In genomic region chrX:77566739-77567138, GRCm38 (mm10) we compare ENCODE assay signal across 26 mouse cellular contexts. TPM values are rescaled to one million over a fixed set of nuclear protein-coding genes. Genes with fewer than 3 reads are reported as not detected.
DNase-seq lines count a peak whose midpoint lies in the region; ATAC-seq and TF ChIP-seq lines count a peak whose summit lies in the region.
"Had no signal": no experiment of that assay in that cellular context is flagged by ENCODE, and none has a peak within 500 bp of the region (broad histone marks: within the 10 kb centered on the region; RNA-seq: fewer than 3 reads in every experiment).

No protein-coding gene starts in this region.

- H3K9ac ChIP-seq in liver, embryonic 12.5 days: no peak overlapping the region
- no peak overlapping the region for H3K9ac ChIP-seq in liver, embryonic 14.5 days (replicated peaks)
- no peak overlapping the region for H3K9ac ChIP-seq in intestine, postnatal 0 days (ENCODE audit: low read depth, low read length)
- H3K9ac ChIP-seq: embryonic facial prominence, embryonic 12.5 days; embryonic facial prominence, embryonic 15.5 days; forebrain, postnatal 0 days; heart, embryonic 12.5 days; heart, embryonic 15.5 days; hindbrain, embryonic 13.5 days had no signal

- no peak overlapping the region for H3K27ac ChIP-seq in liver, embryonic 12.5 days
- H3K27ac ChIP-seq in liver, embryonic 14.5 days: no peak overlapping the region
- H3K27ac ChIP-seq in intestine, postnatal 0 days (ENCODE audit: low read depth, low read length): no peak overlapping the region
- H3K27ac ChIP-seq: embryonic facial prominence, embryonic 12.5 days; embryonic facial prominence, embryonic 15.5 days; heart, embryonic 15.5 days; hindbrain, embryonic 10.5 days; hindbrain, embryonic 13.5 days had no signal

- WGBS in liver, embryonic 12.5 days (ENCODE audit: insufficient replicate concordance): 44% methylated on average over 1 of the region's 1 CpGs
- WGBS in liver, embryonic 14.5 days (ENCODE audit: insufficient replicate concordance): 48% methylated on average over 1 of the region's 1 CpGs
- 89% methylated on average over 1 of the region's 1 CpGs for WGBS in intestine, postnatal 0 days

- TF ChIP-seq CTCF in liver, embryonic 14.5 days (IDR thresholded peaks at IDR 0.05; ENCODE audit: low read depth): no peak
- TF ChIP-seq CTCF in intestine, postnatal 0 days (IDR thresholded peaks at IDR 0.05; ENCODE audit: low read depth): no peak

- no peak overlapping the region for H3K4me3 ChIP-seq in liver, embryonic 12.5 days
- H3K4me3 ChIP-seq in liver, embryonic 14.5 days (ENCODE audit: insufficient read depth in 1 of 2, low read depth in 2 of 2, low read length in 2 of 2): no peak overlapping the region
- H3K4me3 ChIP-seq in intestine, postnatal 0 days (ENCODE audit: low read depth, low read length): no peak overlapping the region
- H3K4me3 ChIP-seq: embryonic facial prominence, embryonic 12.5 days; embryonic facial prominence, embryonic 15.5 days; heart, embryonic 12.5 days; heart, embryonic 15.5 days; hindbrain, embryonic 10.5 days; hindbrain, embryonic 13.5 days had no signal

- H3K36me3 ChIP-seq in liver, embryonic 12.5 days: no peaks in the 10 kb centered on the region
- H3K36me3 ChIP-seq in liver, embryonic 14.5 days (replicated peaks; ENCODE audit: control insufficient read depth, insufficient read depth, low read depth): no peaks in the 10 kb centered on the region
- H3K36me3 ChIP-seq in intestine, postnatal 0 days (ENCODE audit: control insufficient read depth, insufficient read depth): no peaks in the 10 kb centered on the region
- H3K36me3 ChIP-seq: embryonic facial prominence, embryonic 12.5 days; embryonic facial prominence, embryonic 15.5 days; heart, embryonic 12.5 days; heart, embryonic 15.5 days; hindbrain, embryonic 10.5 days; hindbrain, embryonic 13.5 days had no signal

- peak in 1 of 3 experiments; percentile 12 for DNase-seq in liver, embryonic 14.5 days (ENCODE audit: low read depth in 3 of 3, low spot score in 3 of 3)
- DNase-seq in cerebellum, adult 8-10 months: no peak
- DNase-seq in gastrocnemius, adult 18-20 months (ENCODE audit: low spot score): no peak
- DNase-seq: adrenal gland, adult 8-10 months; adrenal gland, postnatal 25 days; cerebellum, adult 18-20 months; cerebellum, adult 9-11 months; cerebellum, postnatal 25 days; forebrain, postnatal 0 days; gastrocnemius, postnatal 25 days; heart, adult 18-20 months; heart, postnatal 10 days; heart, postnatal 36 days had no signal

- H3K4me1 ChIP-seq in liver, embryonic 12.5 days: peaks cover 17% of the 10 kb centered on the region
- H3K4me1 ChIP-seq in liver, embryonic 14.5 days (replicated peaks; ENCODE audit: control insufficient read depth in 2 of 2, insufficient read depth in 2 of 2, low read length in 1 of 2): peaks cover 2 to 3% of the 10 kb centered on the region in 2 experiments; a peak in 3 of 4 replicates
- H3K4me1 ChIP-seq in intestine, postnatal 0 days (replicated peaks; ENCODE audit: control insufficient read depth, insufficient read depth, low read length): no peaks in the 10 kb centered on the region
- H3K4me1 ChIP-seq: embryonic facial prominence, embryonic 12.5 days; embryonic facial prominence, embryonic 15.5 days; heart, embryonic 15.5 days; hindbrain, embryonic 10.5 days had no signal

- no peaks in the 10 kb centered on the region for H3K9me3 ChIP-seq in liver, embryonic 12.5 days (replicated peaks)
- no peaks in the 10 kb centered on the region for H3K9me3 ChIP-seq in liver, embryonic 14.5 days (ENCODE audit: control insufficient read depth, low read length)
- no peaks in the 10 kb centered on the region for H3K9me3 ChIP-seq in intestine, postnatal 0 days (ENCODE audit: control insufficient read depth)
- H3K9me3 ChIP-seq: embryonic facial prominence, embryonic 12.5 days; embryonic facial prominence, embryonic 15.5 days; heart, embryonic 12.5 days; heart, embryonic 15.5 days; hindbrain, embryonic 10.5 days; hindbrain, embryonic 13.5 days had no signal

- no peak for TF ChIP-seq EP300 in liver, embryonic 14.5 days (IDR thresholded peaks at IDR 0.05; ENCODE audit: low read depth)

- no peak overlapping the region for H3K4me2 ChIP-seq in liver, embryonic 12.5 days
- no peak overlapping the region for H3K4me2 ChIP-seq in liver, embryonic 14.5 days (ENCODE audit: low read depth)
- no peak overlapping the region for H3K4me2 ChIP-seq in intestine, postnatal 0 days (replicated peaks; ENCODE audit: low read depth)
- H3K4me2 ChIP-seq: embryonic facial prominence, embryonic 12.5 days; embryonic facial prominence, embryonic 15.5 days; heart, embryonic 12.5 days; heart, embryonic 15.5 days; hindbrain, embryonic 13.5 days had no signal

- no peaks in the 10 kb centered on the region for H3K27me3 ChIP-seq in liver, embryonic 12.5 days (replicated peaks)
- no peaks in the 10 kb centered on the region for H3K27me3 ChIP-seq in liver, embryonic 14.5 days (ENCODE audit: control insufficient read depth, insufficient read depth, low read length)
- H3K27me3 ChIP-seq in intestine, postnatal 0 days (replicated peaks; ENCODE audit: control insufficient read depth, insufficient read depth, low read length): no peaks in the 10 kb centered on the region
- H3K27me3 ChIP-seq: embryonic facial prominence, embryonic 12.5 days; embryonic facial prominence, embryonic 15.5 days; heart, embryonic 12.5 days; heart, embryonic 15.5 days; hindbrain, embryonic 13.5 days had no signal

- peak; percentile 71 for ATAC-seq in liver, embryonic 12.5 days
- ATAC-seq in liver, embryonic 14.5 days (ENCODE audit: insufficient read depth): peak; percentile 51; the same call in 1 of the 2 replicates
- ATAC-seq in megakaryocyte progenitor cell, adult 5-6 weeks (replicated peaks; ENCODE audit: poor library complexity): peak; percentile 70
- no peak for ATAC-seq in intestine, postnatal 0 days
- ATAC-seq: activated CD4-positive, CD25-positive, alpha-beta regulatory T cell, adult 4 months; CD4-positive, CD25-positive, alpha-beta regulatory T cell, adult 4 months; forebrain, embryonic 14.5 days; forebrain, postnatal 0 days; hindbrain, embryonic 16.5 days had no signal

RNA-seq across cellular contexts. Expression of gene Tbl1x, which starts 55.9 kb away (rescaled TPM):
- polyA plus RNA-seq in liver, embryonic 12.5 days (2016; fragmentation: Nextera tagmentation; extraction: Ambion mirVana): 27.1 and 27.9 TPM in 2 replicates
- 6.4 and 7.6 TPM in 2 replicates for polyA plus RNA-seq in liver, embryonic 14.5 days (2012; rRNA removed)
- polyA plus RNA-seq in liver, embryonic 14.5 days (2014; fragmentation: Nextera tagmentation; extraction: Ambion mirVana): 14.2 and 18.6 TPM in 2 replicates
- 52.2 and 57.8 TPM in 2 replicates for total RNA-seq in megakaryocyte progenitor cell, adult 5-6 weeks (2015)
- total RNA-seq in megakaryocyte progenitor cell, adult 5-6 weeks (2017): 24.7 and 33.8 TPM in 2 replicates
- 22.5 and 24.7 TPM in 2 replicates for polyA plus RNA-seq in intestine, postnatal 0 days (2015; fragmentation: Nextera tagmentation; extraction: Ambion mirVana)
- total RNA-seq in gastrocnemius, adult 18-20 months (2021): 10 to 100 TPM; 10.3 to 12.8 TPM
